Mouse (Mus musculus) limb, embryonic 14.5 days (tissue): ENCODE data around the gene Gpr3. TPM values are rescaled to one million over a fixed set of nuclear protein-coding genes. Genes with fewer than 3 reads are reported as not detected.

Experiments used
- ATAC-seq: fragments of 200-750 bp; cut with Nextera tagmentation; 2 replicates; pipeline ENCODE4 v1.8.0; 2017; ENCODE audit warnings: low read depth, moderate number of reproducible peaks, moderate TSS enrichment; ENCODE audit not compliant: low FRiP score
- DNase-seq: peaks from one replicate; pipeline ENCODE4 v3.0.0-alpha.2; 2015; ENCODE audit warnings: low spot score
- H3K27ac ChIP-seq: fragments of 300-500 bp; sonication (generic); replicated peaks from 2 replicates; pipeline ENCODE4 v1.5.1; 2014; ENCODE audit warnings: low read depth, mild to moderate bottlenecking, low read length, moderate library complexity, mixed read lengths
- H3K27me3 ChIP-seq: fragments of 300-500 bp; sonication (generic); 2 replicates; pipeline ENCODE4 v1.6.1; 2014; ENCODE audit warnings: low read length, mixed read lengths; ENCODE audit not compliant: control insufficient read depth, insufficient read depth
- H3K36me3 ChIP-seq: fragments of 300-500 bp; sonication (generic); 2 replicates; pipeline ENCODE4 v1.6.1; 2014; ENCODE audit warnings: mild to moderate bottlenecking, low read length, moderate library complexity, mixed read lengths; ENCODE audit not compliant: control insufficient read depth, insufficient read depth
- H3K4me1 ChIP-seq: fragments of 300-500 bp; sonication (generic); 2 replicates; pipeline ENCODE4 v1.6.1; 2014; ENCODE audit warnings: antibody characterized with exemption, low read length, mixed read lengths; ENCODE audit not compliant: control insufficient read depth, insufficient read depth
- H3K4me2 ChIP-seq: fragments of 300-500 bp; sonication (generic); replicated peaks from 2 replicates; pipeline ENCODE4 v1.6.1; 2014; ENCODE audit warnings: low read depth, mild to moderate bottlenecking, low read length, moderate library complexity; ENCODE audit not compliant: severe bottlenecking
- H3K4me3 ChIP-seq: fragments of 300-500 bp; sonication (generic); replicated peaks from 2 replicates; pipeline ENCODE4 v1.5.1; 2014; ENCODE audit warnings: low read length
- H3K9ac ChIP-seq: fragments of 300-500 bp; sonication (generic); 2 replicates; pipeline ENCODE4 v1.6.1; 2014; ENCODE audit warnings: mild to moderate bottlenecking, low read depth, low read length, moderate library complexity; ENCODE audit not compliant: severe bottlenecking
- H3K9me3 ChIP-seq: fragments of 300-500 bp; sonication (generic); 2 replicates; pipeline ENCODE4 v1.6.1; 2016; ENCODE audit warnings: low read length; ENCODE audit not compliant: control insufficient read depth
- POLR2A ChIP-seq: fragments of 200-500 bp; IDR thresholded peaks from 2 replicates; pipeline ENCODE4 v1.8.0; 2012; ENCODE audit warnings: inconsistent platforms, mild to moderate bottlenecking, moderate library complexity, borderline replicate concordance; ENCODE audit not compliant: insufficient read depth, insufficient read length; ENCODE audit errors: extremely low read depth
- WGBS: fragments of 180-500 bp; shearing (Covaris S2); extraction: QIAGEN DNeasy Blood & Tissue Kit; methylation state at CpG from one replicate; pipeline ENCODE4 v1.1.7; 2014; 5-methylcytosine and 5-hydroxymethylcytosine counted together
- microRNA-seq: library from miRNA; unstranded; fragments of <30 nt; microRNA quantifications from one replicate; pipeline ENCODE4, GENCODE M21; 2016
- polyA plus RNA-seq, 2 experiments: library from polyadenylated mRNA; depleted of rRNA in 1 of 2; stranded (reverse) in 1 of 2; unstranded in 1 of 2; fragments of >200 nt; fragmentation: Nextera tagmentation in 1 of 2; extraction: Ambion mirVana in 1 of 2; gene quantifications; 2 replicates each; pipeline versions ENCODE4 v1.2.1 to v1.2.3; 2012 to 2014

Gene Gpr3
- polyA plus RNA-seq, 2 experiments: 0.22 to 0.84 TPM

DNA sequence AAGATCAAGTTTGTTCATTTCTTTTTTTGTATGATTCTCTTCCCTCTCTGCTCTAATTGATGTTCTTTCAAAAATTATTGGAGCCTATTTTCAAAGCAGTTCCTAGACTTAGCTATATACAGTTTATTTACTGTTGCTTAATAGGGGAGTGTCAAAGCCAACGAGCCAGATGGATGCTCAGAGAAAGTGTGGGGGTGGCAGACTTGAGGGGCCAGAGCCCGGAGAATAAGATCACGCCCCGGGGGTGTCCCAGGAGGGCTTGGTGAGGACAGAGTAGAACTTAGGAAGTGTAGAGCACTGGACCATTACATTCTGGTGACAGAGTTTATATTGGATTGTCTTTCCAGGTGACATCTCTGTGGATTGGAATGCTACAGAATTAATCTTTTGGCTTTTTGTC lies 51.5 kb downstream of the Gpr3 start:
- no peak for TF ChIP-seq POLR2A
- Histone ChIP-seq H3K4me2 (no peak overlapping the region), H3K36me3 (peaks cover 18% of the 10 kb centered on the region), H3K9me3 (no peaks in the 10 kb centered on the region), H3K9ac (no peak overlapping the region), H3K27me3 (no peaks in the 10 kb centered on the region), H3K4me1 (no peaks in the 10 kb centered on the region), H3K27ac (no peak overlapping the region), H3K4me3 (no peak overlapping the region)
- WGBS: 67% methylated on average over 4 of the region's 4 CpGs
- no peak for DNase-seq
- ATAC-seq: no peak

- DNase-seq (no peak), ATAC-seq (no peak)
- TF ChIP-seq POLR2A: no peak
- Histone ChIP-seq H3K4me2 (no peak overlapping the region), H3K36me3 (peaks cover 21% of the 10 kb centered on the region), H3K4me3 (no peak overlapping the region), H3K9me3 (no peaks in the 10 kb centered on the region), H3K27ac (no peak overlapping the region), H3K27me3 (no peaks in the 10 kb centered on the region), H3K9ac (no peak overlapping the region), H3K4me1 (no peaks in the 10 kb centered on the region)
- WGBS: 87% methylated on average over 8 of the region's 8 CpGs
Observed at GRCm38 (mm10) chr4:133160211-133160610, 52.1 kb downstream of the Gpr3 start.

DNA sequence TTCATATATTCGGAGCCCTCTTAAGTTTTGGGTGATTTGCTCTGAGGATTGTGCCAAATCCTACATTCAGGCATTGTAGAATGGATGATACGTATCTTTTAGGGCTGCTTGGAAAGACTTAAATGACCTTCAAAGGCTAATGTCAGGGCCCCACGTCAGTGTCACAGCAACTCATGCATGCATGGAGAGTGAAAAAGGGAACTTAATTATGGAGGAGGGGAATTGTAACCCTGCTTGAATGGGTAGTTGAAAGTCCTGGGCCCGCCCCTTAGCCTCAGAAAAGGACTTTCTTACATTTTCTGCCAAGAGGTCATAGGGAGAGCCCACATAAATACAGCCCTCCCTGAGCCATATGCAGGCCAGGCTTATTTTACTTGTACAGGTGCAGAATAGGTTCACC lies 52.7 kb downstream of the Gpr3 start:
- H3K9me3 ChIP-seq: no peaks in the 10 kb centered on the region
- no peak overlapping the region for H3K9ac ChIP-seq
- no peak for TF ChIP-seq POLR2A
- H3K4me3 ChIP-seq: no peak overlapping the region
- ATAC-seq: no peak
- 84% methylated on average over 4 of the region's 4 CpGs for WGBS
- H3K4me1 ChIP-seq: no peaks in the 10 kb centered on the region
- DNase-seq: no peak
- H3K27ac ChIP-seq: no peak overlapping the region
- peaks cover 21% of the 10 kb centered on the region for H3K36me3 ChIP-seq
- H3K4me2 ChIP-seq: no peak overlapping the region
- no peaks in the 10 kb centered on the region for H3K27me3 ChIP-seq

Small RNA genes lying within 50 kb of the gene (microRNA-seq; reads per million reads assigned to microRNA genes)
- gene Mir7017: not detected

Other genes starting within 250 kb of the Gpr3 start
- 0.54 and 0.64 TPM in 2 replicates for gene Fgr, start 238.4 kb downstream of the Gpr3 start, polyA plus RNA-seq (2012; rRNA removed)
- gene Fgr, start 238.4 kb downstream of the Gpr3 start, polyA plus RNA-seq (2014; fragmentation: Nextera tagmentation; extraction: Ambion mirVana): 0.35 and 0.62 TPM in 2 replicates
- 29.6 and 41.0 TPM in 2 replicates for gene Ahdc1, start 201.3 kb downstream of the Gpr3 start, polyA plus RNA-seq (2012; rRNA removed)
- 12.9 and 15.6 TPM in 2 replicates for gene Ahdc1, start 201.3 kb downstream of the Gpr3 start, polyA plus RNA-seq (2014; fragmentation: Nextera tagmentation; extraction: Ambion mirVana)
- 62.0 and 70.9 TPM in 2 replicates for gene Wasf2, start 82.0 kb downstream of the Gpr3 start, polyA plus RNA-seq (2012; rRNA removed)
- 92.2 and 96.6 TPM in 2 replicates for gene Wasf2, start 82.0 kb downstream of the Gpr3 start, polyA plus RNA-seq (2014; fragmentation: Nextera tagmentation; extraction: Ambion mirVana)
- 3.2 and 3.4 TPM in 2 replicates for gene Cd164l2, start 405 bp downstream of the Gpr3 start, polyA plus RNA-seq (2012; rRNA removed)
- gene Cd164l2, start 405 bp downstream of the Gpr3 start, polyA plus RNA-seq (2014; fragmentation: Nextera tagmentation; extraction: Ambion mirVana): 4.9 and 6.3 TPM in 2 replicates
- gene Map3k6, start 28.3 kb upstream of the Gpr3 start, polyA plus RNA-seq (2012; rRNA removed): 6.7 and 7.5 TPM in 2 replicates
- 9.4 and 10.4 TPM in 2 replicates for gene Map3k6, start 28.3 kb upstream of the Gpr3 start, polyA plus RNA-seq (2014; fragmentation: Nextera tagmentation; extraction: Ambion mirVana)
- 14.3 and 15.7 TPM in 2 replicates for gene Sytl1, start 50.6 kb upstream of the Gpr3 start, polyA plus RNA-seq (2012; rRNA removed)
- 17.9 and 23.3 TPM in 2 replicates for gene Sytl1, start 50.6 kb upstream of the Gpr3 start, polyA plus RNA-seq (2014; fragmentation: Nextera tagmentation; extraction: Ambion mirVana)
- 101 and 119 TPM in 2 replicates for gene Tmem222, start 65.3 kb upstream of the Gpr3 start, polyA plus RNA-seq (2012; rRNA removed)
- 81.6 and 84.1 TPM in 2 replicates for gene Tmem222, start 65.3 kb upstream of the Gpr3 start, polyA plus RNA-seq (2014; fragmentation: Nextera tagmentation; extraction: Ambion mirVana)
- gene Wdtc1, start 140.9 kb upstream of the Gpr3 start, polyA plus RNA-seq (2012; rRNA removed): 27.8 and 35.9 TPM in 2 replicates
- 17.6 and 18.6 TPM in 2 replicates for gene Wdtc1, start 140.9 kb upstream of the Gpr3 start, polyA plus RNA-seq (2014; fragmentation: Nextera tagmentation; extraction: Ambion mirVana)
- gene Slc9a1, start 157.2 kb upstream of the Gpr3 start, polyA plus RNA-seq (2012; rRNA removed): 36.7 and 46.7 TPM in 2 replicates
- gene Slc9a1, start 157.2 kb upstream of the Gpr3 start, polyA plus RNA-seq (2014; fragmentation: Nextera tagmentation; extraction: Ambion mirVana): 11.4 and 11.5 TPM in 2 replicates